Mouse (Mus musculus) ES-E14 (cell line): Measurements from ENCODE around the gene P2rx4.

Source experiments
- HCFC1 ChIP-seq: IDR thresholded peaks from 2 replicates; pipeline ENCODE4 v1.6.1; 2012; ENCODE audit warnings: low read length, inconsistent platforms, borderline replicate concordance; ENCODE audit not compliant: insufficient read depth
- MAFK ChIP-seq: IDR thresholded peaks from 2 replicates; pipeline ENCODE4 v1.6.1; 2014; ENCODE audit warnings: mild to moderate bottlenecking, low read depth, low read length, inconsistent platforms; ENCODE audit not compliant: insufficient read depth
- ZC3H11A ChIP-seq: IDR thresholded peaks from 2 replicates; pipeline ENCODE4 v1.6.1; 2012; ENCODE audit warnings: low read depth, mild to moderate bottlenecking, inconsistent platforms, low read length, borderline replicate concordance

DNA sequence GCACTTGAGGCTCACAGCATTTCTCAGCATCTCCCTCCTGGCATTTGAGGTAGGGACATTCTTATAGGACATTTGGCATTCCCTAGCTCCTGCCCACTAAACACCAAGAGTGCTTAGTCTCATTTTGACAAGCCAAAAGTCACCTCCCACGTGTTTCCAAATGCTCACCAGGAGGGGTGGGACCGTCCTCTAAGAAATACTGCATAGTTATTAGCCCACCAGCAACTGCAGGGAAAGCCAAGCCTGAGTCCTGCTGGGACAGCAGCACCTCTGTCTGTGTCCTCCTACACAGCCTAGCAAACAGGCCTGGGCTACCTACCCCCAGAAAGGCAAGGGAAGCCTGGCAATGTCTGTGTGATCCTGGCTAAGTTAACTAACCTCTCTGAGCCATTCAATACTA lies 70.0 kb downstream of the P2rx4 start:
- TF ChIP-seq HCFC1 (no peak), ZC3H11A (no peak), MAFK (no peak)
